Comparison of ENCODE assay signal across 8 mouse cellular contexts in the genomic region with DNA sequence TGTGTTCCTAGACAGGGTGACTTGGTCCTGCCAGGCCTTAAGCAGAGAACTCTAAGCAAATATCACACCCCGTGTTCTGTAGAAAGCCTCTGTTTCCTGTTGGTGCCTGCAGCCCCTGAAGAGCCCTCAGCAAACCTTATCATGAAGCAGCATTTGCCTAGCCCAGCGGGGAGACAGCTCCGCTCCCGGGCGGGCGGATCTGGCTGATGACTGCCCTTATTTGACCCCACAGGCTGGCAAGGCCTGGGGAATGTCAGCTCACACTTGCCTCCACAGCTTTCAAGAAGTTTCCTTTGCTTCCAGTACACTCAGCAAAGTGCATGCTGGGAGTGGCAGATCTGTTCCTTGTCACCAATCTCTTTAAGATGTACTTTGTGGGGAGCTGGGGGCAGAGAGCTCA. TPM values are rescaled to one million over a fixed set of nuclear protein-coding genes. Genes with fewer than 3 reads are reported as not detected.
A peak's percentile ranks its signal among the peaks of the same experiment; 100 is the strongest.
DNase-seq lines count a peak whose midpoint lies in the region; ATAC-seq and TF ChIP-seq lines count a peak whose summit lies in the region.

No protein-coding gene starts in this region.

- WGBS in forebrain, embryonic 10.5 days: 62% methylated on average over 6 of the region's 6 CpGs
- 57% methylated on average over 6 of the region's 6 CpGs for WGBS in forebrain, postnatal 0 days
- 6% methylated on average over 6 of the region's 6 CpGs for WGBS in heart, embryonic 10.5 days
- 40% methylated on average over 6 of the region's 6 CpGs for WGBS in liver, postnatal 0 days (ENCODE audit: insufficient replicate concordance)
- WGBS in stomach, embryonic 16.5 days: 22% methylated on average over 6 of the region's 6 CpGs
- WGBS in kidney, embryonic 16.5 days: 46% methylated on average over 6 of the region's 6 CpGs
- WGBS in midbrain, embryonic 10.5 days: 54% methylated on average over 6 of the region's 6 CpGs

- no peak for DNase-seq in forebrain, embryonic 10.5 days (ENCODE audit: extremely low spot score, low spot score)
- no peak for DNase-seq in forebrain, postnatal 0 days
- peak; percentile 98 for DNase-seq in heart, embryonic 10.5 days (ENCODE audit: low spot score)
- peak; percentile 71 for DNase-seq in liver, postnatal 0 days
- no peak for DNase-seq in frontal cortex, postnatal 10 days (ENCODE audit: low spot score in 2 of 2)
- no peak for DNase-seq in midbrain, embryonic 10.5 days (ENCODE audit: low spot score)

- peaks cover 38% of the 10 kb centered on the region for H3K4me1 ChIP-seq in forebrain, embryonic 10.5 days
- peaks cover 13% of the 10 kb centered on the region for H3K4me1 ChIP-seq in forebrain, postnatal 0 days (ENCODE audit: insufficient read depth)
- peaks cover 75% of the 10 kb centered on the region for H3K4me1 ChIP-seq in heart, embryonic 10.5 days
- H3K4me1 ChIP-seq in liver, postnatal 0 days (ENCODE audit: insufficient read depth): peaks cover 49% of the 10 kb centered on the region
- H3K4me1 ChIP-seq in stomach, embryonic 16.5 days (ENCODE audit: control insufficient read depth, insufficient read depth, low read length): peaks cover 13% of the 10 kb centered on the region
- peaks cover 4% of the 10 kb centered on the region; the same call in 1 of the 2 replicates for H3K4me1 ChIP-seq in kidney, embryonic 16.5 days (ENCODE audit: insufficient read depth, low read length)
- H3K4me1 ChIP-seq in midbrain, embryonic 10.5 days: peaks cover 28% of the 10 kb centered on the region

- no peaks in the 10 kb centered on the region for H3K9me3 ChIP-seq in forebrain, embryonic 10.5 days
- no peaks in the 10 kb centered on the region for H3K9me3 ChIP-seq in forebrain, postnatal 0 days (ENCODE audit: low read length)
- H3K9me3 ChIP-seq in heart, embryonic 10.5 days: no peaks in the 10 kb centered on the region
- no peaks in the 10 kb centered on the region for H3K9me3 ChIP-seq in liver, postnatal 0 days (ENCODE audit: low read length)
- H3K9me3 ChIP-seq in stomach, embryonic 16.5 days (replicated peaks; ENCODE audit: control insufficient read depth, low read length): no peaks in the 10 kb centered on the region
- H3K9me3 ChIP-seq in kidney, embryonic 16.5 days (ENCODE audit: low read length): no peaks in the 10 kb centered on the region
- H3K9me3 ChIP-seq in midbrain, embryonic 10.5 days (replicated peaks): no peaks in the 10 kb centered on the region

- H3K9ac ChIP-seq in forebrain, postnatal 0 days: no peak overlapping the region
- H3K9ac ChIP-seq in liver, postnatal 0 days (replicated peaks): peak overlapping the region; percentile 31; the same call in 1 of the 2 replicates
- 0 out of 2 replicates have a peak overlapping the region, but pooled peaks have one; percentile 12 for H3K9ac ChIP-seq in stomach, embryonic 16.5 days (ENCODE audit: low read length)
- no peak overlapping the region for H3K9ac ChIP-seq in kidney, embryonic 16.5 days (replicated peaks; ENCODE audit: low read length)

- peak overlapping the region; percentile 12; the same call in 1 of the 2 replicates for H3K27ac ChIP-seq in forebrain, embryonic 10.5 days
- no peak overlapping the region for H3K27ac ChIP-seq in forebrain, postnatal 0 days (ENCODE audit: low read depth, low read length)
- peak overlapping the region; percentile 90 for H3K27ac ChIP-seq in heart, embryonic 10.5 days
- H3K27ac ChIP-seq in liver, postnatal 0 days (ENCODE audit: low read depth): peak overlapping the region; percentile 79
- H3K27ac ChIP-seq in stomach, embryonic 16.5 days (ENCODE audit: low read length): no peak overlapping the region
- H3K27ac ChIP-seq in kidney, embryonic 16.5 days (ENCODE audit: low read length): no peak overlapping the region
- no peak overlapping the region for H3K27ac ChIP-seq in midbrain, embryonic 10.5 days (replicated peaks)

- H3K36me3 ChIP-seq in forebrain, embryonic 10.5 days (replicated peaks): no peaks in the 10 kb centered on the region
- no peaks in the 10 kb centered on the region for H3K36me3 ChIP-seq in forebrain, postnatal 0 days (ENCODE audit: insufficient read depth)
- H3K36me3 ChIP-seq in heart, embryonic 10.5 days: no peaks in the 10 kb centered on the region
- H3K36me3 ChIP-seq in liver, postnatal 0 days (replicated peaks; ENCODE audit: insufficient read depth, low read length): no peaks in the 10 kb centered on the region
- H3K36me3 ChIP-seq in stomach, embryonic 16.5 days (ENCODE audit: control insufficient read depth, insufficient read depth, low read length): no peaks in the 10 kb centered on the region
- H3K36me3 ChIP-seq in kidney, embryonic 16.5 days (ENCODE audit: insufficient read depth, low read length): no peaks in the 10 kb centered on the region
- no peaks in the 10 kb centered on the region for H3K36me3 ChIP-seq in midbrain, embryonic 10.5 days

- TF ChIP-seq EP300 in liver, postnatal 0 days (IDR thresholded peaks at IDR 0.05; ENCODE audit: low read depth): peak; percentile 79; the same call in 1 of the 2 replicates

- H3K27me3 ChIP-seq in forebrain, embryonic 10.5 days (ENCODE audit: poor library complexity, severe bottlenecking): peaks cover 8% of the 10 kb centered on the region; the same call in 1 of the 2 replicates
- H3K27me3 ChIP-seq in forebrain, postnatal 0 days (ENCODE audit: insufficient read depth, low read length): no peaks in the 10 kb centered on the region
- no peaks in the 10 kb centered on the region for H3K27me3 ChIP-seq in heart, embryonic 10.5 days (ENCODE audit: insufficient read depth, poor library complexity, severe bottlenecking)
- H3K27me3 ChIP-seq in liver, postnatal 0 days (ENCODE audit: insufficient read depth, low read length): no peaks in the 10 kb centered on the region
- no peaks in the 10 kb centered on the region for H3K27me3 ChIP-seq in stomach, embryonic 16.5 days (ENCODE audit: control insufficient read depth, insufficient read depth, low read length)
- H3K27me3 ChIP-seq in kidney, embryonic 16.5 days (ENCODE audit: insufficient read depth, low read length): no peaks in the 10 kb centered on the region
- 0 out of 2 replicates have a peak, but pooled peaks cover 3% of the 10 kb centered on the region for H3K27me3 ChIP-seq in midbrain, embryonic 10.5 days (ENCODE audit: low read depth, poor library complexity, severe bottlenecking)

- no peak for ATAC-seq in forebrain, postnatal 0 days
- peak; percentile 74 for ATAC-seq in liver, postnatal 0 days
- ATAC-seq in stomach, embryonic 16.5 days (ENCODE audit: insufficient read depth, low FRiP score): no peak
- no peak for ATAC-seq in kidney, embryonic 16.5 days (ENCODE audit: low FRiP score, low TSS enrichment)

- no peak overlapping the region for H3K4me2 ChIP-seq in forebrain, postnatal 0 days (ENCODE audit: low read depth)
- peak overlapping the region; percentile 49 for H3K4me2 ChIP-seq in liver, postnatal 0 days (ENCODE audit: low read depth, low read length)
- no peak overlapping the region for H3K4me2 ChIP-seq in stomach, embryonic 16.5 days (ENCODE audit: low read depth, low read length)
- H3K4me2 ChIP-seq in kidney, embryonic 16.5 days (replicated peaks; ENCODE audit: low read depth, low read length): no peak overlapping the region

- no peak overlapping the region for H3K4me3 ChIP-seq in forebrain, embryonic 10.5 days
- no peak overlapping the region for H3K4me3 ChIP-seq in forebrain, postnatal 0 days (ENCODE audit: low read depth, low read length)
- H3K4me3 ChIP-seq in heart, embryonic 10.5 days: peak overlapping the region; percentile 28
- no peak overlapping the region for H3K4me3 ChIP-seq in liver, postnatal 0 days (ENCODE audit: low read depth, low read length)
- H3K4me3 ChIP-seq in stomach, embryonic 16.5 days (replicated peaks; ENCODE audit: low read length): no peak overlapping the region
- no peak overlapping the region for H3K4me3 ChIP-seq in kidney, embryonic 16.5 days (ENCODE audit: low read length)
- no peak overlapping the region for H3K4me3 ChIP-seq in midbrain, embryonic 10.5 days

- TF ChIP-seq CTCF in forebrain, postnatal 0 days (IDR thresholded peaks at IDR 0.05; ENCODE audit: low read depth): no peak
- TF ChIP-seq CTCF in liver, postnatal 0 days (IDR thresholded peaks at IDR 0.05; ENCODE audit: low read depth): no peak

RNA-seq across cellular contexts. Expression of gene Furin, which starts 40.3 kb away (rescaled TPM):
- polyA plus RNA-seq in forebrain, embryonic 10.5 days (2016; fragmentation: Nextera tagmentation; extraction: Ambion mirVana): 3.3 and 3.9 TPM in 2 replicates
- 16.9 and 21.8 TPM in 2 replicates for total RNA-seq in forebrain, postnatal 0 days (2014; rRNA removed)
- 6.8 and 7.7 TPM in 2 replicates for polyA plus RNA-seq in forebrain, postnatal 0 days (2015; fragmentation: Nextera tagmentation; extraction: Ambion mirVana)
- 18.1 and 20.7 TPM in 2 replicates for polyA plus RNA-seq in heart, embryonic 10.5 days (2016; fragmentation: Nextera tagmentation; extraction: Ambion mirVana)
- polyA plus RNA-seq in liver, postnatal 0 days (2015; fragmentation: Nextera tagmentation; extraction: Ambion mirVana): 17.7 and 18.0 TPM in 2 replicates
- 8.7 and 9.5 TPM in 2 replicates for polyA plus RNA-seq in stomach, embryonic 16.5 days (2015; fragmentation: Nextera tagmentation; extraction: Ambion mirVana)
- polyA plus RNA-seq in kidney, embryonic 16.5 days (2015; fragmentation: Nextera tagmentation; extraction: Ambion mirVana): 13.4 and 13.7 TPM in 2 replicates
- 3.0 and 3.9 TPM in 2 replicates for polyA plus RNA-seq in midbrain, embryonic 10.5 days (2016; fragmentation: Nextera tagmentation; extraction: Ambion mirVana)

RNA-seq across cellular contexts. Expression of gene Fes, which starts 57.7 kb away (rescaled TPM):
- 7.2 and 9.2 TPM in 2 replicates for polyA plus RNA-seq in forebrain, embryonic 10.5 days (2016; fragmentation: Nextera tagmentation; extraction: Ambion mirVana)
- 4.5 and 6.4 TPM in 2 replicates for total RNA-seq in forebrain, postnatal 0 days (2014; rRNA removed)
- polyA plus RNA-seq in forebrain, postnatal 0 days (2015; fragmentation: Nextera tagmentation; extraction: Ambion mirVana): 2.5 and 2.8 TPM in 2 replicates
- 9.7 and 11.7 TPM in 2 replicates for polyA plus RNA-seq in heart, embryonic 10.5 days (2016; fragmentation: Nextera tagmentation; extraction: Ambion mirVana)
- 16.3 and 16.8 TPM in 2 replicates for polyA plus RNA-seq in liver, postnatal 0 days (2015; fragmentation: Nextera tagmentation; extraction: Ambion mirVana)
- 12.3 and 13.8 TPM in 2 replicates for polyA plus RNA-seq in stomach, embryonic 16.5 days (2015; fragmentation: Nextera tagmentation; extraction: Ambion mirVana)
- polyA plus RNA-seq in kidney, embryonic 16.5 days (2015; fragmentation: Nextera tagmentation; extraction: Ambion mirVana): 16.8 and 18.3 TPM in 2 replicates
- polyA plus RNA-seq in midbrain, embryonic 10.5 days (2016; fragmentation: Nextera tagmentation; extraction: Ambion mirVana): 9.1 and 11.8 TPM in 2 replicates

Comparison
In these comparisons a context has a peak if more than half of its experiments do, and no peak if none do; other contexts are left out.
1. H3K27ac ChIP-seq: peak in forebrain, embryonic 10.5 days (single experiment), heart, embryonic 10.5 days (single experiment) and liver, postnatal 0 days (single experiment); none in forebrain, postnatal 0 days (single experiment), stomach, embryonic 16.5 days (single experiment), kidney, embryonic 16.5 days (single experiment) and midbrain, embryonic 10.5 days (single experiment).
2. DNase-seq: peak in heart, embryonic 10.5 days (single experiment) and liver, postnatal 0 days (single experiment); none in forebrain, embryonic 10.5 days (single experiment), forebrain, postnatal 0 days (single experiment), frontal cortex, postnatal 10 days (0 of 2) and midbrain, embryonic 10.5 days (single experiment).
3. H3K9ac ChIP-seq: peak in liver, postnatal 0 days (single experiment) and stomach, embryonic 16.5 days (single experiment); none in forebrain, postnatal 0 days (single experiment) and kidney, embryonic 16.5 days (single experiment).